Mouse (Mus musculus): ENCODE measurements around the gene Banf1.
"Not testable (repeated sequence)": the region's sequence is repeated elsewhere in the genome, so short reads cannot be mapped to it uniquely, and the experiment has no call there.

Gene Banf1

GRCm38 (mm10) chr19:5367053-5367359, at the start of gene Banf1:
Banf1 (minus strand) TSS chr19:5367168.
- DNase-seq (ENCODE audit: low spot score): no peak

- no peak for DNase-seq (ENCODE audit: low spot score)
Measured at GRCm38 (mm10) chr19:5414534-5414957, 47.6 kb upstream of the Banf1 start.

DNA sequence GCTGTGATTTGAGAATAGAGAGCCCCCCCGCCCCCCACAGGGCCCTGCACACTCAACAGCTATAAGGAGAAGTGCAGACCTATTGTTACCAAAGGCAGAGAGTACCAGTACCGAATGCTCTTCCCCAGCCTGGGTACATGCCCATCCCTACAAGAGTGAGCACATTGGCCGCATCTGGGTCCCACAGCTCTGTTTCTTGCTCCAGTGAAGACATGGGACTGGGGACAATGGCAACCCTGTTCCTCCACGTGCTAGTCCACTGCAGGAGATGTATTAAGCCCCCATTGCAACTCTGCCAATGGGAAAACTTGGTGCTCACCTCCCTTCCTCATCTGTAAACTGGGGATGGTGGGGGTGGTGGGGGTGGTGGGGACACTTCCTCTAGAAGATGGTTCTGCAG, 46.9 kb upstream of the Banf1 start:
- no peak for DNase-seq (ENCODE audit: low spot score)

DNA sequence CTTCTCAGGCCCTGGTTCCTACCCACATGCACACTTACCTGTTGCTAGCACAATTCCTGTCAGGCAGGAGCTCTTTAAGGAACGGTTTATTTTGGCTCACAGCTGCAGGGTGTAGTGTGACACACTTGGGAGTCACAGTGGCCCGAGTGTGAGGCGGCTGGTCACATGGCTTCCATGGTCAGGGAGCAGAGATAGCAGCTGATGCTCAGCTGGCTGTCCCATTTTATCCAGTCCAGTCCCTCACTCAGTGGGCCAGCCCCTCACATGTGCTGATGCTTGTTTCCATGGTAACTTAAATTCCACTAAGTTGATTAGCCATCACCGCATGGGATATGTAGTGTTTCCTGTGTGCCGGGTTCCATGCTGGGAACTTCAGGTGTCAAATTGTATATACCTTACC, 45.0 kb upstream of the Banf1 start:
- DNase-seq (ENCODE audit: low spot score): no peak

DNA sequence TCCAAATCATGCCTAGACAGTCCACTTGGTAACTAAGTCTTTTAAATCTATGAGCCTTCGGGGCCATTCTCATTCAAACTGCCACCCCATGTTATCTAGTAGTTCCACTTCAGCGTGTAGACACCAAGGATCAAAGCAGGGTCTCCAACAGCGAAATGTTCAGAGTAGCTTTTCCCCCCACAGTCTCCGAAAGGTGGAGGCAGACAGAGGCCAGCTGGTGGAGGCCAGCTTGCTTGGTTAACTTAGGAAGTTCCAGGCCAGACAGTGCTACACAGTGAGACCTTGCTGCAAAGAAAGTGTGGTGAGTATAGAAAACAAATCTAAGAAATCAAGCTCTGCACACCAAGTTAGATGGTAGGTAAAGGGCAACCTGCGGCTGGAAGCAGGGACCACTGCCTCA, 43.7 kb upstream of the Banf1 start:
- no peak for DNase-seq (ENCODE audit: low spot score)

- DNase-seq (ENCODE audit: low spot score): peak; percentile 63
Measured at GRCm38 (mm10) chr19:5409068-5409467, 42.1 kb upstream of the Banf1 start.

DNA sequence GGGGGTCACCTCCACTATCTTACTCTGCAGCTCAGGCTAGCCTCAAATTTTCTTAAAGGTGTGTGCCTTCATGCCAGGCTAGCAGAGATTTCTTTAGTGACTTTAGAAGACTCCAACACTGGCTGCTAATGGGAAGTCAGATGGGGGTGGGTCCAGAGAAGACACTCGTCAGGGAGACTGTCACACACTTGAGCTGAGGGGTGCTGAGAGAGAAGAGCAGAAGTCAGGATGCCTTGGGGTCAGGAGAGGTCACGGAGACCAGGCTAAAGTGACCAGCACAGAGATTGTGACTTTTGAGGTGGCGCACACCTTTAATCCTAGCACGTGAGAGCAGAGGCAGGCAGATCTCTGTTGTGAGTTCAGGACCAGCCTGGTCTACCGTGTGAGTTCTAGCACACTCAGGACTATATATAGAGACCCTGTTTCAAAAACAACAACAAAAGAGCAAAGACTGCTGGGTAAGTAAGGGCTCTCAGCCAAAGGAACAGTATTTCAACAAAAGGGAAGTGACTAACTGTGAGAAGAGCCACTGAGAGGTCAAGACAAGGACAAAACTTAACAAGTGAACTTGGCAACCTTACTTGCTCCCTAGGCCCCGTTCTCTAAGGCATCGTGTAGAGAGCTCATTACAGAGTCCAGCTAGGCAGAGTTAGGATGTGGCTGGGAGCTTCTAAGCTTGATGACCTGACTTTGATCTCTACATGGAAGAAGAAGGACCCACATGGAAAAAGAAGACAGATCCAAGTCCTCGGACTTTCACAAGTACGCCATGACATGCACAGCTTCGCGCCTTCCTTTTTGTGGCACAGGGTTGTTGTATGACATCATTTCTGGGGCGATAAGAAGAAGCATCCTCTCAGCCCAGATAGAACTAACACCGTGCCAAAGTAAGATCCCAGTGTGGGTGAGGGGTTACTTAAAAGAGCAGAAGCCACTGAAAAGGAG, 41.4 kb upstream of the Banf1 start:
- no peak for DNase-seq (ENCODE audit: low spot score)

GRCm38 (mm10) chr19:5407133-5407532, 40.2 kb upstream of the Banf1 start:
- DNase-seq (ENCODE audit: low spot score): peak; percentile 78

DNA sequence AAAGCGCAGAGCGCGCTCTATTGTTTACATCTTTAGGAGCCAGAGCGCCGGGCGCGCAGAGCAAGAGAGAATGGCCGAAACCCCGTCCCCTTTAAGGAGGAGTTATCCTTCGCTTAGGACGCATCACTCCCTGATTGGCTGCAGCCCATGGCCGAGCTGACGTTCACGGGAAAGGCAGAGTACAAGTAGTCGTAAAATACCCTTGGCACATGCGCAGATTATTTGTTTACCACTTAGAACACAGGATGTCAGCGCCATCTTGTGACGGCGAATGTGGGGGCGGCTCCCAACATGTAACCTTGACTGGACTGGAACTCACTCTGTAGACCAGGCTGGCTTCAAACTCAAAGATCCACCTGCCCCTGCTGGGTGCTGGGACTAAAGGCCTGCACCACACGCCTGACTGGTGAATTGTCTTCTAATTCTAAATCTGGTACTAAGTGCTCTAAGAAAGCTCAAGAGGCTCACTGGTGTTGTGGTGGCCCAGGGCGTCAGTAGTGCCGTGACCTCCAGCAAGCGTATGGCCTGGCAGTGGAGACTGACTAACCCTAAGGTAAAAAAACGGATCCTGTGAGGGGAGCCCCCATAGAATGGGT, 39.7 kb upstream of the Banf1 start:
- not testable (repeated sequence) for DNase-seq (ENCODE audit: low spot score)

GRCm38 (mm10) chr19:5405924-5406323, 39.0 kb upstream of the Banf1 start:
- DNase-seq (ENCODE audit: low spot score): no peak

- DNase-seq (ENCODE audit: low spot score): no peak
Measured at GRCm38 (mm10) chr19:5402293-5402692, 35.3 kb upstream of the Banf1 start, which contains the start of gene Tsga10ip. Tsga10ip (minus strand) TSS chr19:5402526.

DNA sequence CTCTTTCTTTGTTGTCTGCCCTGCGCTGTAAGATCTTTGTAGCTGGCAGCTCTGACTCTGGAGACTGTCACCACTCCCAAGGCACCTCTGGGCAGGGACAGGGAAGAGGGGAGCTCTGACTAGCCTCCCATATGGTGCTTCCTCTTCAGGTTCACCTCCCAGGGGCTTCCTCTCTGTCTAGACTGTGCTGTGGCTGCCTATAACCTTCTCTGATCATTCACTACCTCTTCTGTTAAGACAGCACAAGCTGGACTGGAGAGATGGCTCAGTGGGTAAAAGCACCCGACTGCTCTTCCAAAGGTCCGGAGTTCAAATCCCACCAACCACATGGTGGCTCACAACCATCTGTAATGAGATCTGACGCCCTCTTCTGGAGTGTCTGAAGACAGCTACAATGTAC, 34.1 kb upstream of the Banf1 start:
- DNase-seq (ENCODE audit: low spot score): not testable (repeated sequence)

GRCm38 (mm10) chr19:5395371-5395770, 28.4 kb upstream of the Banf1 start:
- DNase-seq (ENCODE audit: low spot score): no peak

DNA sequence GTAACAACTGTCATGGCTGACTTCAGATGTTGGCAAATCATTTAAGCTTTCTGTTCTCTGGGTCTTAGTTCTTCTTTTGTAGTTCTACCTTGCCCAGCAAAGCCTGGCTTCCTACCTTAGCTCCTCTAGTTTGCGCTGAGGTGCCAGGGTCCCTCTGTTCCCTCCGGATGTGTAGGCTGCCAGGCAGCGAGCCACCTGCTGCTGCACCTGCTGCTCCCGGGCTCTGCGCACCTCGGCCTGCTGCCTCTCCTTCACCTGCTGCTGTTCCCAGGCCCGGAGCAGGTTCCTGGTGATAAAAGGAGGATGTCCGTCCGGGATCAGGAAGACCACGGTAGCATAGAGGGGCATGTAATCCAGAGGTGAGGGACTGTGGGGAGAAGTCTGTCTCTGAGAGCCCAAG, 27.2 kb upstream of the Banf1 start:
- no peak for DNase-seq (ENCODE audit: low spot score)

DNA sequence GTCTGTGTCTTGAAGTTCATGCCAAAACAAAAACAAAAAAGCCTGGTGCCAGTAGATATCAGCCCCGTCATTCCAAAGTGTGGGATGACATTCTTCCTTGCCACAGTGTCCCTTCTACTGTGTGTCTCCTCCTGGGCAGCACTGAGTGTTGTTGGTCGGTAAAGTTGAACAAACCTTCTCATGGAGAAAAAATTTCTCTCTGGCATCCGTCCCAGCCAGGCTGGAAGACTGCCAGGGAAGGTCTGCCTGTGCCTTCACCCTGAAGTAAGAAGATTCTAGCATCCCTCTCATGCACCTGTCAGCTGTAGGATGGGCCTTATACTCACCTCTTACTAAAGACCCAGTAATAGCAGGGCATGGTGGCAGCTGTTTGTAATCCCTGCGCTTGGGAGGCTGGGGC, 25.9 kb upstream of the Banf1 start:
- DNase-seq (ENCODE audit: low spot score): peak; percentile 92

DNA sequence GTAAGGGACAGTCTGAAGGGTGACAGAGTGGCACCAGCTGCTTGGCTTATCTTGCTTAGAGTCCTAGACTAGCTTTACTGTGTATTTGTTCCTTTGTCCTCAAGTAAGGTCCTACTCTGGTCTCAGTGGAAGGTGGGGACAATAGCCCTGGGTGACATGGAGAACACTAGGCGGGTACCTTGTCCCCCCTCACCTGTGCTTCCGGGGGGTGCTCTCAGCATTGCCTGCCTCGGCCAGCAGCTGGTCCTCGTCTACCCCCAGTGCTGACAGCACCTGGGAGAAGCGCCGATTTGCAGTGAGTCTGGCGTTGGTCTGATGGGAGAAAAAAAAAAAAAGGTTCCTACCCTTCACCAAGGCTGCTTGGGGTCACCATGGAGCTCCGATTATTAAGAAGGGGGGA, 23.4 kb upstream of the Banf1 start:
- no peak for DNase-seq (ENCODE audit: low spot score)

DNA sequence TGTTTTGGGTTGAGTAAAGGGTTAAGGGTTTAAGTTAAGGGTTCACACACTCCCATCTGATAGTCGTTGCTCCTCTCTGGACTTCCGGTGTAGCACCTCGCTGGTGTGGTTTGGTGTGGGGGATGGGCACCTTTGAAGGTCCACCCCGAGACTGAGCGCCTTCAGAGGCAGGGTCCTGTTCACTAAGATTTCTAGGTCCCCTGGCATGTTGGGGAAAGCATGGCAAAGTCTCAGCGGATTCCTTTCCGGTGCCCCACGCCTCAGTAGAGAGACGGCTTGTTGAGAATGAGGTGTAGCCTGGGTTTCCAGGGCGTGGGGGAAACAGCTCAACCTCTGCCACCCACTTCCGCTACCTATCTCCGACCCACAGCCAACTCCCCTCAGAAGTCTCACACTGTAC, 22.7 kb upstream of the Banf1 start:
- peak; percentile 68 for DNase-seq (ENCODE audit: low spot score)

- peak; percentile 93 for DNase-seq (ENCODE audit: low spot score)
Measured at GRCm38 (mm10) chr19:5388588-5389242, 21.7 kb upstream of the Banf1 start, which contains the start of gene Sart1. Sart1 (minus strand) TSS chr19:5388703.

DNA sequence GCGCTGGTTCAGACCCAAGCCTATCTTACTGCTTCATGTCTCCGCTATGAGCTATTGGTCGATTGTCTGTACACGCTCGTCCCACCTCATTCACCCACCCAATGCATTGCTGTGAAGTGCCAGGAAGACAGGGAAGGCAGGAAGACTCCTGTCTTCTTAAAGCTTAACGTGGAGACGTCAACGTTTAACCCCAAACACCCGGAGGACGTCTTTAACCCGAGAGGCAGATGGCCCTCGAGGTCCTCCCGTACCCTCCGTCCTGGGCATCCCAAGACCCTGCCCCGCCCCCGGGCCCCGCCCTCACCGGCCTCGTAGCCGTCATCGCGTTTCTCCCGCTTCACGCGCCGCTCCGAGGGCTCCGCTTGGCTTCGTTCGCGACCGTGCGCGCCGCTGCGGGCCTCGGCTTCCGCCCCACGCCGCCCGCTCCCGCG, 21.1 kb upstream of the Banf1 start:
- peak; percentile 75 for DNase-seq (ENCODE audit: low spot score)

- DNase-seq (ENCODE audit: low spot score): no peak
Measured at GRCm38 (mm10) chr19:5384715-5385114, 17.7 kb upstream of the Banf1 start.

GRCm38 (mm10) chr19:5383326-5383725, 16.4 kb upstream of the Banf1 start:
- DNase-seq (ENCODE audit: low spot score): no peak

DNA sequence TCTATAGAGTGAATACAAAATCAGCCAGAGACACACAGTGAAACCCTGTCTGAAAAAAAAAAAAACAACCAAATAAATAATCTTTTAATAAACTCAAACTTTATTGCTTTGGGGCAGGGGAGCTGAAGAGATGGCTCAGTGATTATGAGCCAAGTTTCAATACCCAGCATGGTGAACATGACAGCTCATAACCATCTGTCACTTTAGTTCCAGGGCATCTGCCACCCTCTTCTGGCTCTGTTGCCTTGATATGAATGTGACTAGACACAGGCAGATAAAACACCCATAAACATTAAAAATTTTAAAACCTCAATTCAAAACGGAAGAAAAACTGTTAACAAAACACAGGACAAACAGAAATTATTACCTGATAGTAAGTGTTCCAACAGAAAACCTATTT, 10.5 kb upstream of the Banf1 start:
- DNase-seq (ENCODE audit: low spot score): no peak

- no peak for DNase-seq (ENCODE audit: low spot score)
Measured at GRCm38 (mm10) chr19:5374748-5375147, 7.8 kb upstream of the Banf1 start.

Data from testis, postnatal 10 days (tissue).